Mouse (Mus musculus): Measurements from ENCODE around the gene Dusp12.

GRCm38 (mm10) chr1:170900799-170901467, 15.6 kb upstream of the Dusp12 start:
- no peak for TF ChIP-seq CTCF (IDR thresholded peaks at IDR 0.05; ENCODE audit: low read depth, low read length)
- no peak for TF ChIP-seq GATA1 (IDR thresholded peaks at IDR 0.05; ENCODE audit: borderline replicate concordance, low read length)

Data from G1E (cell line).